Mouse (Mus musculus) erythroblast, embryonic 14.5 days (primary cell): ENCODE measurements around the gene Ift27. TPM values are rescaled to one million over a fixed set of nuclear protein-coding genes. Genes with fewer than 3 reads are reported as not detected.
A peak's percentile ranks its signal among the peaks of the same experiment; 100 is the strongest.

Source experiments
- H3K27me3 ChIP-seq: 2 replicates; pipeline ENCODE4 v1.6.1; 2012; ENCODE audit warnings: inconsistent platforms; ENCODE audit not compliant: control insufficient read depth
- H3K36me3 ChIP-seq: 2 replicates; pipeline ENCODE4 v1.6.1; 2012; ENCODE audit warnings: mild to moderate bottlenecking, inconsistent platforms; ENCODE audit not compliant: control insufficient read depth
- H3K4me1 ChIP-seq: 2 replicates; pipeline ENCODE4 v1.6.1; 2012; ENCODE audit warnings: inconsistent platforms; ENCODE audit not compliant: control insufficient read depth
- H3K4me3 ChIP-seq: replicated peaks from 2 replicates; pipeline ENCODE3; 2012; ENCODE audit warnings: moderate library complexity, mild to moderate bottlenecking, inconsistent platforms
- H3K9me3 ChIP-seq: 2 replicates; pipeline ENCODE4 v1.6.1; 2012; ENCODE audit warnings: low read length, inconsistent platforms, mixed read lengths; ENCODE audit not compliant: control insufficient read depth
- GATA1 ChIP-seq: IDR thresholded peaks from 2 replicates; pipeline ENCODE4 v1.6.1; 2012; ENCODE audit warnings: low read length, inconsistent platforms, mixed read lengths
- TAL1 ChIP-seq: IDR thresholded peaks from 3 replicates; pipeline ENCODE4 v1.6.1; 2012; ENCODE audit warnings: low read length, inconsistent platforms, mixed read lengths
- polyA plus RNA-seq: library from polyadenylated mRNA; stranded (reverse); fragments of >175 nt; gene quantifications from 2 replicates; pipeline ENCODE4 v1.2.3, GENCODE M21; 2012

Gene Ift27
- polyA plus RNA-seq, 1 experiment = 17.7 TPM

DNA sequence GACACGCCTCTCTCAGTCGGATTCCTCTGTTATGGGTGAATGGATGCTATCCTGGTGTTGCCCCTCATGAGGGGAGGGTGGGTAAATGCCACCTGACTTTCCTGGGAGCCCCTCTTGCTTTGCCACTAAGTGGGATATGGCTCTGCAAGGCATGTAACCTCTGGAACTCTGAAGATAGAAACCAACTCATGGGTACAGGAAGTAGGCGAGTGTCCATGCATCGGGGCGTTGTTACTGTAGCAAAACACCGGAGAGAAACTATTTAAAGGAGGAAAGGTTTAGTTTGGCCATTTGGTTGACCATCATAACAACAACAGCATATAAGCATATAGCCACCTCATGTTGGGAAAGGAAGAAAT, 959 bp upstream of the Ift27 start:
- H3K27me3 ChIP-seq = no peaks in the 10 kb centered on the region; the same call in 1 of the 2 replicates
- TF ChIP-seq GATA1 = no peak
- no peak for TF ChIP-seq TAL1
- H3K4me1 ChIP-seq = peaks cover 36% of the 10 kb centered on the region
- H3K9me3 ChIP-seq = no peaks in the 10 kb centered on the region
- H3K4me3 ChIP-seq = peak overlapping the region; percentile 90
- peaks cover 4% of the 10 kb centered on the region for H3K36me3 ChIP-seq

DNA sequence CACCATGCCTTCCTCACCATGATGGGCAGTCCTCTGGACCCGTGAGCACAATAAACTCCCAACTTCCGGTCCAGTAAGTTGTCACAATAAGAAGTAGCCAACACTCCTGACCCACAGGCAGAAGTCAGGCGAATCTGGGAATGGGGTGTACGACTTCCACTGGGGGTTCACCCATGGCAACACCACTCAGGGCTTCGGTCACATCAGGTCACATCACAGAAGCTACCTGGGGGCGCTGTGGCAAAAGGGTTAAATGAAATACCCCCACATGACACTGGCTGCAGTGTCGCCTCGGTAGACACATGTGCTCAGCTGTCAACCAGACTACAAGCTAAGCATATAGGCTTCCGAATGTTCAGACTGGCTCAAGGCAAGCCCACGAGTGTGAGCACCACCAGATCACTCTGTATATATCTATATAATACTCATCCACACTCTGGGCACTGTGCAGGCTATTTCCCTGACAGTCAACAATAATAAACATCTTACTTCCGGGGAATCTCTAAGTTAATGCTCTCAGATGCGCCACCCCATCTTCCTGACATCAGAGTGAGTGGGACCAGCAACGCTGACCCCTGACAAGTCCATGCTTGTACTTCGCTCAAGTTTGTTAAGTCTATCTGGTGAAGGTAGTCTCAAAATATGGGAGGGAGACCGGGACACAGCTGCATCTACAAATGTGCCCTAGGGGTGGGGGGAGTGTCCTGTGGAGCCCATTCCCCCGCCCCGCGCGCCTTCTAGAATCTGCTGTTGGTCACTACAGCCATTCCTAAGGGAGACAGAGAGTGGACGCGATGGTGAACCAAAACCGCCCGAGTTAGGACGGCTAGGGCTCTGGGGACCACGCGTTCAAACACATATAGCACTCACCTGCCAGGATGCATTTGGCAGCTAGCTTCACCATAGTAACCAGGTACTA, 749 bp downstream of the Ift27 start:
- peaks cover 4% of the 10 kb centered on the region for H3K36me3 ChIP-seq
- no peaks in the 10 kb centered on the region; the same call in 1 of the 2 replicates for H3K27me3 ChIP-seq
- H3K4me3 ChIP-seq = peak overlapping the region; percentile 90
- peaks cover 36% of the 10 kb centered on the region for H3K4me1 ChIP-seq
- H3K9me3 ChIP-seq = no peaks in the 10 kb centered on the region
- TF ChIP-seq GATA1 = no peak
- TF ChIP-seq TAL1 = no peak

DNA sequence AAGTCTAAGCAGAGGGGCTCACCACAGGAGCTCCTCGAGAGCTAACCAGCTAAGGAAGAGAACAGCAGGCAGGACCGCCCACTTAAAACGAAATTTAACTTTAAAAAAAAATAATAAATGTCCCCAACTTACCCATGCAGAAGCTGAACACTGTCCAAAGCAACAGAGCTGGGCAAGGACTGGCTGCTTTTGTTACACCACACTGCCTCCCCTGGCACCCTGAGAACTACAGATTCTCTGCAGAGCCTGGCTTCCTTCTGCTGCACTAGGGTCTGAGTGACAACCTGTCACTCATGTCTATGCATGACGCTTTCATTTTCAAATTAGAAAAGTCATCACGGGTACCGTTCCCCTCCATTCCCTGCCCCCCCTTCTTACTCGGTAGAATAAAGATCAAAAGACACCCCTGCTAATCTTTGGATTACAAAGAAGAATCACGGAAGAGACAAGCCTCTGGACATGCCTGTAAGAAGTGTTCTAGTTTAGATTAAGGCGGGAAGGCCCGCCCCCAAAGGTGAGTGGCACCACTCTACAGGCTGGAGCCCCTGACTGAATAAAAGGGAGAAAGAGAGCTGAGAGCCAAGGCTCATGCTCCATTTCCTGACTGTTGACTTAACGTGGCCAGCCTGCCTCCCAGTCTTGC, 1.5 kb downstream of the Ift27 start:
- no peaks in the 10 kb centered on the region for H3K9me3 ChIP-seq
- peaks cover 6% of the 10 kb centered on the region for H3K36me3 ChIP-seq
- H3K4me3 ChIP-seq = peak overlapping the region; percentile 90
- TF ChIP-seq TAL1 = no peak
- TF ChIP-seq GATA1 = no peak
- H3K4me1 ChIP-seq = peaks cover 36% of the 10 kb centered on the region
- no peaks in the 10 kb centered on the region; the same call in 1 of the 2 replicates for H3K27me3 ChIP-seq

DNA sequence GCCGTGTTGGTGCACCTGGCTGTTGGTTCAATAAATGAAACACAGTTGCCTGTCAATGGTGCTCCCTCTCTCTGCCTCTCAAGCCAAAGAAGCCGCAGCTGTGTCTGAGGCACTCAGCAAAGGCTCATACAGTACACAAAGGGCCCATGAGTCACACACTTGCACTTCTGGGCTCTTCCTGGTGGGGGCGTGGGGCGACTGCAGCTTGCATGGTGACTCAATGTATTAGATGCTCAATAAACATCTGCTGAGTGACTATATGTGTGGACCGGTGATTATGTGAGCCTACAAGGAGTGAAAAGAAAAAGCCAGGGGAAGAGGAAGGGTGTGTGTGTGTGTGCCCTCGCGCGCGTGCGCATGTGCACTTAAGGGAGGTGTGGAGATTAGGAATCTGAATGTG, 2.3 kb downstream of the Ift27 start:
- Histone ChIP-seq H3K4me1 (peaks cover 36% of the 10 kb centered on the region), H3K36me3 (peaks cover 10% of the 10 kb centered on the region), H3K27me3 (no peaks in the 10 kb centered on the region), H3K9me3 (no peaks in the 10 kb centered on the region), H3K4me3 (no peak overlapping the region)
- TF ChIP-seq TAL1 (no peak), GATA1 (no peak)

DNA sequence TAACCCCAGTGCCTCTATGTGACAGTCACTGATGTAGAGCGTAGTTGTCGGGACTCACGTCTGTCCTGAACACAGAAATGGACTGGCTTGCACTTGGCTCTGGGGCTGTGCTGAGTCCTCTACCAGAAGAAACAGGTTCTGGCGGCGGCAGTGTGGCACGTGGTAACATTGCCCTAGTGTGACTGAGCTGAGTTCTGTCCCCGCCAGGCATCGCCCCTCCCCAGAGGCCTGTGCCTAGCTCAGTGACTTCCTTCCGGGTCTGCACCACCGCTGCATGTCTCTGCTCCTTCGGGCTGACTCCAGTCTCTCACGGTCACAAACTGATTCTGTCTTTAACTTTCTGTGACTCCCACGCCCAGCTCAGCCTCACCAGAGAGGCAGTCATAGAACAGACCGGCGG, 3.2 kb downstream of the Ift27 start:
- Histone ChIP-seq H3K4me1 (peaks cover 34% of the 10 kb centered on the region), H3K27me3 (no peaks in the 10 kb centered on the region), H3K4me3 (no peak overlapping the region), H3K36me3 (peaks cover 16% of the 10 kb centered on the region), H3K9me3 (no peaks in the 10 kb centered on the region)
- no peak for TF ChIP-seq TAL1
- no peak for TF ChIP-seq GATA1

DNA sequence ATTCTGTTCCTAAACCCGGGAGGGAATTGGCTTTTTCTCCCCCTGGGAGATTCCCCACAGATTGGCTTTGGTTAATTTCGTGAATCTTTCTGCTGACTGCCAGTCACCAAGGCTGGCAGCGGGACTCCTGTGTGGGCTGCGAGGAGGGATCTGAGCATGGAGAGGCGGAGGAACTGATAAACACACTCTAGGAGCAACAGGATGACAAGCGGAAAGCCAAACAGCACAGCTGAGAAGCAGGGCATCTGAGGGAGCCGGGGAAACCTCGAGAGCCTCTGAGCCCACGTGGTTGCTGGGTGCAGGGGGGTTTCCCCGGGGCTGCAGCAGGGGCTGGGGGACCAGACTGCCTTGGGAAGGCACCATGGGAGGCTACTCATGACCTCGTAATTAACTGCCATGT, 4.3 kb downstream of the Ift27 start:
- Histone ChIP-seq H3K4me1 (peaks cover 22% of the 10 kb centered on the region), H3K4me3 (no peak overlapping the region), H3K9me3 (no peaks in the 10 kb centered on the region), H3K27me3 (no peaks in the 10 kb centered on the region), H3K36me3 (peaks cover 21% of the 10 kb centered on the region)
- TF ChIP-seq TAL1 (no peak), GATA1 (no peak)

DNA sequence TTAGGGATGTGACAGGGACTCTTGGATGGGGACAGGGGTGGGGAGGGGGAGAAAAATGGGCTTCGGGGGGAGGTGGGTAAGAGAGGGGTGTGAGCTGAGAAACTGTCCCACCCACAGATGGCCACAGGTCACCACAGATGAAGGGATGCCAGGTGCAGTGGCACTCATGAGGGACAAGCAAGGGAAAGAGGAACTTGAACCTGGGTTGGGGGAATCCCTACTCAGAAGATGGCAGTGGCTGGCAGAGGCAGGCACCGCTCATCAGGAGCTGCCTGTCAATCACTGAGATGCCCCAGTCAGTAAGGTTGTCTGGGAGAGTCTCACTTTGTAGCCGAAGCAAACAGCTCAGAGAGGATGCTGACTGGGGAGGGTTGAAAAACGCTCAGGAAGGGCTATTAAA, 8.6 kb downstream of the Ift27 start:
- TF ChIP-seq GATA1 (no peak), TAL1 (no peak)
- Histone ChIP-seq H3K4me1 (no peaks in the 10 kb centered on the region), H3K4me3 (no peak overlapping the region), H3K9me3 (no peaks in the 10 kb centered on the region), H3K27me3 (no peaks in the 10 kb centered on the region), H3K36me3 (peaks cover 34% of the 10 kb centered on the region)

DNA sequence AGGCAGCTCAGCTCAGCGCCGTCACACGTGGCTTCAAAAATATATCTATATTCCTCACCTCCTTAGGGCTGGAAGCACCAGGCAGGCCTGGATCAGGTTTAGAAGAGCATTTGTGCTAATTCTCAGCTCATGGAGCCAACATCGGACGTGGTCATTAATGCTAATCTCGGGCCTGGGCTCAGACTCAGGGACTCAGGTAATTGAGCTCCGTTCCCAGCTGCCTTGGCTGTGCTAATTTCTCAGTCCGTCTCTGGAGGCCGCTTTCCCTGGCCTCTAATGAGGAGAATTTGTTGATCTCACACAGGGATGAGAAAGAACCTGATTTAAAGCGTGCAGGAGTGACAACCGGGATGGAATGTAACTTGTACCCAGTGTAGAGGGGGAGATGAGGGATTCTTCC, 9.4 kb downstream of the Ift27 start:
- Histone ChIP-seq H3K27me3 (no peaks in the 10 kb centered on the region), H3K9me3 (no peaks in the 10 kb centered on the region), H3K36me3 (peaks cover 34% of the 10 kb centered on the region), H3K4me1 (no peaks in the 10 kb centered on the region), H3K4me3 (no peak overlapping the region)
- TF ChIP-seq TAL1 = no peak
- no peak for TF ChIP-seq GATA1

DNA sequence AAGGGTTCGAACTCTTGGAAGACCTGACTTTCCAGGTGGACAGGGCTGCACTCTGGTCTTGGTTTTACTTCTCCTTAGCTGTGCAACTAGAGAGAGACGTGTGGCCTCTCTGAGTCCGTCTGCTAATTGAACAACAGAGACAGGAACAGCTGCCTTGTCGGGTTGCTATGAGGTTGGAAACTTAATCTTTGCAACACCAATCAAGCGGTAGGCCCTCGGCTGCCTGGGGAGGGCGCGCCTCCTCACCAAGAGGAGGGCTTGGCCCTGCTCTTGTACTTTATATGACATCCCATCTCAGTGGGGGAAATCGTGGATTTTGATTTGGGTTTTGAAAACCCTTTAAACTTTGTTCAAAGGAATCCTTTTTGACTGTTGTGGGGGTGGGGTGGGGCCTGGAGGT, 12.0 kb downstream of the Ift27 start:
- H3K9me3 ChIP-seq = no peaks in the 10 kb centered on the region
- H3K4me3 ChIP-seq = no peak overlapping the region
- no peak for TF ChIP-seq GATA1
- TF ChIP-seq TAL1 = no peak
- no peaks in the 10 kb centered on the region for H3K4me1 ChIP-seq
- no peaks in the 10 kb centered on the region for H3K27me3 ChIP-seq
- peaks cover 30% of the 10 kb centered on the region for H3K36me3 ChIP-seq
